Mouse (Mus musculus) testis, postnatal 14 days (tissue): ENCODE data around the gene Tuba3b.

Experiments
- DNase-seq: peaks from one replicate; pipeline ENCODE4 v3.0.0; 2021; ENCODE audit warnings: low spot score

Gene Tuba3b

GRCm38 (mm10) chr6:145615666-145616210 is at the start of gene Tuba3b:
Gene Tuba3b, plus strand, starts transcription at chr6:145615757.
- peak; percentile 86 for DNase-seq

DNA sequence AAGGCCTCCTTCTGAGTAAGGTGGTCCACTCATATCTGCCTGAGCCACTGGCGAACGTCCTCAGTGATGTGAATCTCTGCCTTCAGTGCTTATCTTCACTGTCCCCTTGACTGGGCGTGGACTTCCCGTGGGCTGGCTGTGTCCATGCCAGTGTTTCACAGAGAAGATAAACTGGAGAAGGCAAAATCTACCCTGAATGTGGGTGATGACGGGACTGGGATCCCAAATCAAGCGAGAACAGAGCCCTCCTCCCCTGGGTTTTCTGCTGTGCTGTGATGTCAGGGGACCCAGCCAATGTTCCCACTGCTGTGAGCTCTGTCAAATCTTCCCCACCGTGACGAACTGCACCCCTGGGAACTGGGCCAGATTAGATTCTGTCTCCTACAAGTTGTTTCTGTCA is 48.3 kb upstream of the Tuba3b start:
- no peak for DNase-seq

DNA sequence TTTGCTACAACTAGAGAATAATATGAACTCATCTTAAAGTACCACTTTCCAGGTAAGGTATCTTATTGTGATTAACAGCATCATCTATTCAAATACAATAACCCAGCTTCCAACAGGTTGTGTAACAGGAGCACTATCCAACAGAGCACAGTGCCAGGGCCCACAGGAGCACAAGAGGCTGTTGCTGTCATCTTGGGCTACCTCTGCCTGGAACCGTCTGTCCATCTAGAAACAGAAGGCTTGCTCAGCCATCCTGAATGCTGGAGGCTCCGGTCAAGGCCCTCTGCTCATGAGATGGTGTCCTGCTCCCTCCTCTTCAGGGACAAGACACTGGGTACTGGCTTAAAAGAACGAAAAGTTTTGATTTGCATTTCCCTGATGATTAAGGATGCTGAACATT is 47.7 kb upstream of the Tuba3b start:
- no peak for DNase-seq

- DNase-seq: no peak
Observed at GRCm38 (mm10) chr6:145568701-145569100, 46.9 kb upstream of the Tuba3b start.

- no peak for DNase-seq
Observed at GRCm38 (mm10) chr6:145573250-145574013, 42.1 kb upstream of the Tuba3b start.

DNA sequence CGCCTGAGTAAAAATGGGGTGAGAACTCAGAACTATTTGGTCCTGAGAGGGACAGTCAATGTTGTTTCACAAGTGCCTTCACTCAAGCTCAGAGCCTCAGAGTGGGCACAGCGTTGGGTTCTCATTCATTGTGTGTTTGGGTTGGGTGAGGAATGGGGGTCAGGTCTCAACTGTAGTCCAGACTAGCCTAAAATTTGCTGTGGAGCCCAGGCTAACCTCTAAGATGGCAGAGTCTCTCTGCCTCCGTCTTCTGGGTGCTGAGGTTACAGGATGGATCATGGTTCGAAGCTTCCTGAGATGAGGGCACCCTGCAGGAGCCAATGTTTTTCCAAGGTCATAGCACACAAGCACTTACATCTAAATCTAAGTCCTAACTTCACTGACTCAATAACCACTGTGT is 38.8 kb upstream of the Tuba3b start:
- no peak for DNase-seq

- peak; percentile 33 for DNase-seq
Observed at GRCm38 (mm10) chr6:145578457-145579185, 36.9 kb upstream of the Tuba3b start.

GRCm38 (mm10) chr6:145579761-145580160 is 35.8 kb upstream of the Tuba3b start:
- no peak for DNase-seq

DNA sequence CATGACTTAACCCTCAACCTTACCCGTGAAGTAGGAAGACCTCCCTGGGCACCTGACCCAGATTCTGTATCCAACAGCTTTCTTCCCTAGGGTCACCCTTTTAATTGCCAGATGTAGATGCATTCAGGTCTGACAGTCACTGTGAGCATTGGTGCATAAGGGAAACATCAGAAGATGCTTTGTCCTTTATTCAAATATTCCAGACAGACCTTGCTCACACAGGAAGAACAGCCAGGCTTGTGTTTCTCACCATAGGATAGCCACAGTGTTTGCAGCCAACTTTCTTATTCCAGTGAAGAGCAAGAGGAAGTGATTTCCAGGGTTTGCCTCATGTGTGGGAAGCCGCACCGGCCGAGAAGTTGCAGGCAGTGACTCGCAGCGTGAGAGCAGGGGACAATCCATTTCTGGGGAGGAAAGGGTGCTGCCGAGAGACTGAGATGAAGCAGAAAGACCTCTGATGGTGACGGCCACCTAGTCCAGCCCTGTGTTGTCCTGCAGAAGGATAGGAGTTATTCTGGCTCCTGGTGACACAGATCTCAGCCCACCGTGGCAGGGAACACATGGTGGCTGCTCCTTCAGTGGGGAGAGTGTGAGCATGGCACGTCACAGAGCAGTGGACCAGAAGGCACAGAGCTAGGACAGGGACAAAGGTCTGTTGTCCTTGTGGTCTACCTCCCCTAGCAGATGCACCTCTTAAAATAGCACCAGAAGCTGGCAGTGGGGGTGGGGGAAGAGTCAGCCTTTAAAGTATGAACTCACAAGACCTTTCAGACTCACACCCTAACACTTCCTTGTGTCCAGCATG is 34.0 kb upstream of the Tuba3b start:
- no peak for DNase-seq

DNA sequence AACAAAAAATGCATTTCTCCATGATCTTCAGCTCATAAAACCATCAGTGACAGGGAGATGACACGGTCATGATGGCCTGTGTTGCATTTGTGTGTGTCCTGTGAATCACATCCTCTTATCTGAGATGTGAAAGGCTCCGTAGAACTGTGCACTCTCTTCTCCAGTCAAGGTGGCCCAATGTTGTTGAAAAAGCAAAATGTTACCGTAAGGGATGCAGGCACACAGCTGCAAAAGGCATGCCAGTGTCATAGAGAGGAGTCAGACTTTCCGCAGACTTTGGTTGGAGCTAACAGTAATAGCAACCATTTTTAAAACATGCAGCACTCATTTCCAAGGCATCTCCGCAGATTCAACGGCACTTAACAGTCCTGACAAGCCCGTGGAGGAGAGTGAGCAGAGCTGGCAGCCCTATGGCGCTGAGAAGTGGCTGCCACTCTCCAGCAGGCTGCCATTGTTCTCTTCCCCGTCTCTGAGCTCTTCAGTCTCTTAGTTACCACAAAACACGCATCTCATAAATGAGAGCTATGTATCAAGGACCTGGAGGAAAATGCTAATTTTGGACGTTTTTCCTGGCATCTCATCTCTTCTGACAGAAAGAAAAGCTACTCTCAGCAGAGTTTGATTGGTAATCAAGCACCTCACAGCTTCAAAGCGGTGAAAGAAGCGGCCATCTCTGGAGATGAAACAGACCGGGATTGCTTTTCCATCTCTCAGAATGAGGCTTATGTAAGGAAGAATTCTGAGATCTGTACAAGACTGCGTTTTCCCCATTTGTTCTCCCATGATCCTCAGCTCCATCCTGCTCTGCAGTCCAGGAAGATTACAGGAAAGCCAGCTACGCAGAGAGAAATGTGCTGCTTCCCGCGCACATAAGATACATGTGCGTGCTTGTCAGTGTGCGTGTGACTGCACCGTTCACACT is 30.2 kb upstream of the Tuba3b start:
- no peak for DNase-seq

DNA sequence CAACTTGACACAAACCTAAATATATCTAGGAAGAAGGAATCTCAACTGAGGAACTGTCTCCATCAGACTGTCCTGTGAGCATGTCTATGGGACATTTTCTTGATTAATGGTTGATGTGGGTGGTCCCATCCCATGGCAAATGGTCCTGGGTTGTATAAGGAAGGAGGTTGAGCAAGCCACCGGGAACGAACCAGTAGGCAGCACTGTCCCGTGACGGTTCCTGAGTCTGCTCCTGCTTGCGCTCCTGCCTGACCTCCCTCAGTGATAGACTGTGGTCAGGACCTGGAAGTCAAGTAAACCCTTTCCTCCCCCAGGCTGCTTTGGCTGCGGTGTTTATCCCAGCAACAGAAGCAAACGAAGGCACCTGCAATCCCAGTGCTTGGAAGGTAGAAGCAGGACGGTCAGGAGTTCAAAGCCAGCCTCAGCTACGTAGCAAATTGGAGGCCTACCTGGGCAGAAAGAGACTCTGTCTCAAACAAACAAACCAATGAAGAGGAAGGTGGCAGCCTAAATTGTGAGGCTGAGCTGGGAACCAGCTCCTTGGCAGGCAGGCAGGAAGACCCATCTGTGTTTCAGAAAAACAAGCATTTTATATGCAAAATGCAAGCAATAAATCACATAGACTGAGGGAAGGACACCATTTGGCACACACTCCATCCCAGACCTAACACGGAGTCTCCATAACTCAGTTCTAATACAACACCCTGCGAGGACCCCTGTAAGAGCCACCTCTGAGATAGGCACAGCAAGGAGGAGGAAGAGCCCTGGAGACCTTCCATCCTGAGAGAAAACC is 24.9 kb upstream of the Tuba3b start:
- no peak for DNase-seq

DNA sequence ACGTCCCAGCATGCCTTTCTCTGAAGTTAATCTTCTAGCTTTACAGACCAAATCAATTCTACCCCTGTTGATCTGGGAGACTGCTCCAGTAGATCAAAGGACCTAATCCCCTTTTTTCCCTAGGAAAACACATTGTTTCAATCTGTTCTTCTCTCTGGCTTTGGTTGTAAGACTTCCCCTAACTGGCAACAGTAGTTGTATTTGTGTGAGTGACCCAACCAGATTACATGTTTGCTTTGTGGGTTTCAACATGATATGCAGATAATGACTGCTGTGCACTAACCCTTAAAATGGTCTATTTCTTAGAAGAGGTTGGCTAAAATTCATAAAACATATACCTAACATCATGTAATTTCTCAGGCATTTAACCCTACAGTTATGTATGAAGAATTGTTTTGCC is 24.0 kb upstream of the Tuba3b start:
- DNase-seq: no peak

DNA sequence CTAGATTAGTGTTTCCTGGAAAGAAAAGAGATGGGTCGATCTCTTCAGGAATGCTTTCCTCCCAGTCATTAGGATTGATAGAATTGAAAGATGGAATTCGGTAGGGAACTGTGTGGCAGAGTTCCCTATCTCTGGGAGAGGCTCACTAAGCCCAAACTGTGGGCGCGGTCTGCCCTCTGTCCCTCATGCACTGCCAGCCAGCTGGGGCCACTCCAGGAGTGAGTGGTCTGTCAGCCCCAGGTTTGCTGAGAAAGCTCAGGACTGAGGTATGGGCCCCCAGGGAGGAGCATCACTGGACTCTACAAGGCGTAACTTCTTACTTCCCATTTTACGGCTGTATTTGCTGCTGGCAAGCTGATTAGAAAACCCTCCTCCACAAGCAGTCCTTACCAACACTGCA is 23.5 kb upstream of the Tuba3b start:
- no peak for DNase-seq

DNA sequence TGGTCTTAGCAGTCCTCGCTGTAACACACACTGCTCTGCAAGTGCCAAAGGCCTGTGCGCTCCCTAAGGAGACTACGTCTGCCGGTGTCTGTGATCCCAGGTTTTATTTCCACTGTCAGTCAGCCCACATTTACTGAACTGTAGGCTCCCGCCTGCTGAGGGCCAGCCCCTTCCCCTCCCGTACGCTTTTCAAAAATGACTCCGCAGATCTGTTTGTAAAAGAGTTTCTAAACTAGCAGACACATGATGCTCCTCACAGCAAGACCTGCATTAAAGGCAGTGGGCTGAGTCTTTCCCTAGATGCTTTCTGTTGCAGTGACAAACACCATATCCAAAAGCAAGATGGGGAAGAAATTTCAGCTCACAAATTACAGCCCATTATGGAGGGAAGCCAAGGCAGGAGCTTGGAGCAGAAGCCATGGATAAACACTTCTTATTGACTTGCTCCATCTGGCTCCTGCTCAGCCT is 23.0 kb upstream of the Tuba3b start:
- DNase-seq: no peak

DNA sequence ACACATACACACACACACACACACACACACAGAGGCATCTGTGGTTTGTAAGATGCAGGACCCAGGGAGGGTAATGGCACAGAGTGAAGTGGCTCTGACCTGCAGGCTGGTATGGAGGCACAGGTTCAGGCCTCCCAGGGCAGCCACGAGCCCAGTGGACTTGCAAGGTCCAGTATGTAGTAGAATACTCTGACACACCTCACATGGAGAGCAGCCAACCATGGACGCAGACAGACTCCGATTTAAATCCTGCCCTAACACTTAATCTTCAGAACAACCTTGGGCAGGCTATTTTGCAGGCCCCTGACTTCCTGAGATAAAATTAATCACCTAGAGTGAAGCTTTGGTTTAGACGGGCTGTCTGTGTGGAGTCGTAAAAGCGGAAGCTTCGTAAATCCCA is 21.6 kb upstream of the Tuba3b start:
- DNase-seq: no peak

DNA sequence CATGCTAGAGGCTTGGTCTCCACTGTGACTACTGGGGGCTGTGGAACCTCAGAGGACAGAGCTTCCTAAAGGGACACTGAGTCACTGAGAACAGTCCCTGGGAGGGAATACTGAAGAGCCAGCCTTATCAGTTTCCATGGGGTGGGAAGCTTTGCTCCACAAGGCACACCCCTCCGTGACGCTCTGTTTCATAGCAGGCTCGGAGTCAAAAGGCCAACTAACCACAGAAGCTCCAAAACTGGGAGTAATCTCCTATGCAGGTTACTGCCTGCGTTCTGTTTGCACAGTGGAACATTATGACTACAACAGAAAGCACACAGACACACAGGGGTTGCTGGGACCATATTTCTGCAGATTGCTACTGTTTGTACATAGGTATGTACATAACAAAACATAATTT is 19.7 kb upstream of the Tuba3b start:
- DNase-seq: no peak

GRCm38 (mm10) chr6:145598794-145599555 is 16.6 kb upstream of the Tuba3b start:
- no peak for DNase-seq

DNA sequence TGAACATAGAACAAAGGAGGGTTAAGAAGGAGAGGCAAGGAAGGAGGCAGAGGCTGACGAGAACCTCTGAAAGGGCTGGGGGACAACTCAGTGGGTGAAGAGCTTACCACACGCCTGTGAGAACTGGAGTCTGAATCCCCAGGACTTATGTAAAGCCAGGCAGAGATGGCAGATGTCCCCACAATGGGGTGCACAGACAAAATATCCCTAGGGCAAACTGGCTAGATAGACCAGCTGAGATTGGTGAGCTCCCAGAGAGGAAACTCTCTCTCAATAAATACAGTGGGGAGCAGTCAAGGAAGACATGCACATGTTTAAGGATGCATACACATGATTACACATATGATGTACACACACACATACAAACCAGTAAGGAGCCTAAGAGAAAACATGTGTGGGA is 11.4 kb upstream of the Tuba3b start:
- DNase-seq: no peak

- DNase-seq: no peak
Observed at GRCm38 (mm10) chr6:145604648-145605047, 10.9 kb upstream of the Tuba3b start.

DNA sequence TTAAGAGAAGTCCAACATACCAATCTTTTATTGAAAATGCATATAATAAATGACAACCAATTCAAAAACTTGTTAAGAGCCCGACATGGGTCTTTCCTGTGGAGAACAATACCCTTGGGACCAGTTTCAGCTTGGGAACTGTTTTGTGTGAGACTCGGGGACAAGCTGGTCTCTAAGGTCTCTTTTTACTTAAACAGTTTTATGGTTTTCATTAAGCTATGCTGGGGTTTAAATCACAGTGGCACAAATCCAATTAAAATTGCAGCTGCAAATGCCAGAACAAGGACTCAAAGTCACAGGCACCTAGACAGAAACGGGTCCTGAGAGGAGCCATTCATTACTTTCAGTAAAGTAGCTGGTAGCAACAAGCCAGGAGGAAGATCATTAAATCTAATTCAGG is 10.4 kb upstream of the Tuba3b start:
- no peak for DNase-seq
